ENCODE assay signal across 12 mouse cellular contexts in the genomic region with DNA sequence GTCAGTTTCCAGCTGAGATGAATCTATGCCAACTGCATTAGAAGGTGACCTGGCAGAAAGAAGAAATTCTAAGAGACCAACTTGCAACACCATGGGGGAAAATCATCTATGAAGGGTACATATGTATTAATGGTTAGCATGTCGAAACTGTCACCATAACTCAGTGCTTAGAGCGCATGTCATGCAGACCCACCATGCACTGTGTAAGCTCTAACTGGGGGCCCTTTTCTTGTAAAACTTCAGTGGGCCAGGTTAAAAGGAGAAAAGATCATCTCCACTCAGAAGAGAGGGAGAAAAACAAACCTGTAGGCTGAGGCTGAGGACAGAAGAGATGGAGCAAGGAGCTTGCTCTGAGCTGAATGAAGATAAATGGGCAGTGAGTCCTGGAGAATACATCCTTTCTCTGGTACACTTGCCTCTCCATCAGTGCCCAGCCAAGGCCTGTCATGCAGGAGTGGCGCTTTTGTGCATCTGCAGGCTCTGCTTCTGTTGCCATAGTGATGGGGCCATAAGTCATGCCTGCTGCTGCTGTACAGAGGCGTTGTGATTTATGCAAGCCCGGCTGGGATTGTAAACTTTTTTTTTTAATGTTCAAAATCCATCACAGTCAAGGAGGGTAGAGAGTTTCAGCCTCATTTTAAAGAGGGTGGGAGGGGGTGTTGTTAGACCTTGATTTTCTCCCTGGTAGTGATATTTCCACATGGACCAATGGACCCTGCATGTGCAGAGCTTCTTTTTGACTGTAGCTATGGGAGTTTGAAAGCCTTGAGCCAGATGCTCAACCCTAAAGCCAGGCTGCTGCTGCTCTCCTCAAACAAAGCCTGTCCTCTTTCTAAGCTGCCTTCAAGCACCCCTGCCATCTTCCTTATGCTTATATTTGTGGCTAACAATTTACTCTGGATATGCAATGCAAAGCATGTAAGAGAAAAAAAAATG.
DNase-seq lines count a peak whose midpoint lies in the region; ATAC-seq lines count a peak whose summit lies in the region.
"Had no signal": no experiment of that assay in that cellular context is flagged by ENCODE, and none has a peak within 500 bp of the region (broad histone marks: within the 10 kb centered on the region; RNA-seq: fewer than 3 reads in every experiment).

No protein-coding gene starts in this region.

- H3K4me1 ChIP-seq in hindbrain, embryonic 13.5 days (replicated peaks) = peaks cover 17% of the 10 kb centered on the region
- H3K4me1 ChIP-seq in midbrain, embryonic 14.5 days (ENCODE audit: control insufficient read depth, insufficient read depth, low read length) = peaks cover 11% of the 10 kb centered on the region
- H3K4me1 ChIP-seq in heart, embryonic 12.5 days (replicated peaks) = no peaks in the 10 kb centered on the region
- H3K4me1 ChIP-seq: limb, embryonic 15.5 days had no signal

- H3K36me3 ChIP-seq in hindbrain, embryonic 13.5 days = no peaks in the 10 kb centered on the region
- H3K36me3 ChIP-seq in midbrain, embryonic 14.5 days (ENCODE audit: control insufficient read depth, insufficient read depth, low read length) = no peaks in the 10 kb centered on the region
- H3K36me3 ChIP-seq in heart, embryonic 12.5 days = no peaks in the 10 kb centered on the region
- H3K36me3 ChIP-seq: limb, embryonic 15.5 days had no signal

- peak overlapping the region; percentile 79 for H3K27ac ChIP-seq in hindbrain, embryonic 13.5 days
- peak overlapping the region; percentile 52 for H3K27ac ChIP-seq in midbrain, embryonic 14.5 days (replicated peaks; ENCODE audit: low read depth, low read length)
- H3K27ac ChIP-seq in heart, embryonic 12.5 days (ENCODE audit: poor library complexity, severe bottlenecking) = no peak overlapping the region
- H3K27ac ChIP-seq: limb, embryonic 15.5 days had no signal

- H3K27me3 ChIP-seq in hindbrain, embryonic 13.5 days = no peaks in the 10 kb centered on the region
- H3K27me3 ChIP-seq in midbrain, embryonic 14.5 days (ENCODE audit: control insufficient read depth, insufficient read depth, low read length) = no peaks in the 10 kb centered on the region
- H3K27me3 ChIP-seq in heart, embryonic 12.5 days (replicated peaks) = no peaks in the 10 kb centered on the region
- H3K27me3 ChIP-seq: limb, embryonic 15.5 days had no signal

- H3K9me3 ChIP-seq in hindbrain, embryonic 13.5 days = no peaks in the 10 kb centered on the region
- H3K9me3 ChIP-seq in midbrain, embryonic 14.5 days (ENCODE audit: control insufficient read depth, low read length) = no peaks in the 10 kb centered on the region
- no peaks in the 10 kb centered on the region for H3K9me3 ChIP-seq in heart, embryonic 12.5 days (replicated peaks)
- H3K9me3 ChIP-seq: limb, embryonic 15.5 days had no signal

- no peak overlapping the region for H3K4me3 ChIP-seq in hindbrain, embryonic 13.5 days
- no peak overlapping the region for H3K4me3 ChIP-seq in midbrain, embryonic 14.5 days (replicated peaks; ENCODE audit: low read depth, low read length)
- no peak overlapping the region for H3K4me3 ChIP-seq in heart, embryonic 12.5 days
- H3K4me3 ChIP-seq: limb, embryonic 15.5 days had no signal

- no peak overlapping the region for H3K9ac ChIP-seq in hindbrain, embryonic 13.5 days
- H3K9ac ChIP-seq in midbrain, embryonic 14.5 days (replicated peaks; ENCODE audit: low read length) = no peak overlapping the region
- H3K9ac ChIP-seq in heart, embryonic 12.5 days = no peak overlapping the region
- H3K9ac ChIP-seq: limb, embryonic 15.5 days had no signal

- peak; percentile 1 for DNase-seq in adrenal gland, adult 8-10 months
- no peak for DNase-seq in adrenal gland, adult 2 months
- peak; percentile 79 for DNase-seq in embryo, embryonic 10.5 days (ENCODE audit: low spot score)
- peak; percentile 78 for DNase-seq in midbrain, embryonic 14.5 days
- no peak for DNase-seq in right cerebral cortex, postnatal 4 days
- no peak for DNase-seq in lung, postnatal 25 days (ENCODE audit: low spot score)
- DNase-seq: cerebellum, adult 8-10 months; kidney, postnatal 25 days; lung, postnatal 4 days had no signal

- ATAC-seq in hindbrain, embryonic 13.5 days (ENCODE audit: low FRiP score) = peak; percentile 98
- ATAC-seq in midbrain, embryonic 14.5 days (ENCODE audit: low FRiP score, low TSS enrichment) = peak; percentile 86; the same call in 1 of the 2 replicates
- ATAC-seq in heart, embryonic 12.5 days (ENCODE audit: insufficient number of reproducible peaks, low FRiP score) = no peak

- no peak overlapping the region for H3K4me2 ChIP-seq in hindbrain, embryonic 13.5 days
- H3K4me2 ChIP-seq in midbrain, embryonic 14.5 days (ENCODE audit: low read length) = peak overlapping the region; percentile 15; the same call in 1 of the 2 replicates
- H3K4me2 ChIP-seq in heart, embryonic 12.5 days = no peak overlapping the region
- H3K4me2 ChIP-seq: limb, embryonic 15.5 days had no signal

- WGBS in hindbrain, embryonic 13.5 days = 38% methylated on average over 5 of the region's 5 CpGs
- 39% methylated on average over 5 of the region's 5 CpGs for WGBS in midbrain, embryonic 14.5 days
- 75% methylated on average over 5 of the region's 5 CpGs for WGBS in heart, embryonic 12.5 days

Comparison
In these comparisons a context has a peak if more than half of its experiments do, and no peak if none do; other contexts are left out.
1. DNase-seq: peak in adrenal gland, adult 8-10 months (single experiment), embryo, embryonic 10.5 days (single experiment) and midbrain, embryonic 14.5 days (single experiment); none in adrenal gland, adult 2 months (single experiment), right cerebral cortex, postnatal 4 days (single experiment) and lung, postnatal 25 days (single experiment).